Mouse (Mus musculus): Measurements from ENCODE around the gene Lrrc15.

Lrrc15 gene

GRCm38 (mm10) chr16:30282844-30283495 is at the start of gene Lrrc15:
Gene Lrrc15 (minus strand): TSS chr16:30283256.
- peak; percentile 40 for DNase-seq (ENCODE audit: low read depth, low spot score)

- peak; percentile 61 for DNase-seq (ENCODE audit: low read depth, low spot score)
Measured at GRCm38 (mm10) chr16:30314236-30314635, 31.2 kb upstream of the Lrrc15 start.

- no peak for DNase-seq (ENCODE audit: low read depth, low spot score)
Measured at GRCm38 (mm10) chr16:30310647-30311046, 27.6 kb upstream of the Lrrc15 start, which contains the start of gene Gp5. Gene Gp5 (minus strand): TSS chr16:30310779.

- no peak for DNase-seq (ENCODE audit: low read depth, low spot score)
Measured at GRCm38 (mm10) chr16:30310171-30310515, 27.1 kb upstream of the Lrrc15 start.

- DNase-seq (ENCODE audit: low read depth, low spot score) = peak; percentile 33
Measured at GRCm38 (mm10) chr16:30309395-30310170, 26.5 kb upstream of the Lrrc15 start.

GRCm38 (mm10) chr16:30308616-30309394 is 25.7 kb upstream of the Lrrc15 start:
- peak; percentile 51 for DNase-seq (ENCODE audit: low read depth, low spot score)

GRCm38 (mm10) chr16:30307961-30308615 is 25.0 kb upstream of the Lrrc15 start:
- no peak for DNase-seq (ENCODE audit: low read depth, low spot score)

GRCm38 (mm10) chr16:30307306-30307705 is 24.2 kb upstream of the Lrrc15 start:
- DNase-seq (ENCODE audit: low read depth, low spot score) = no peak

- DNase-seq (ENCODE audit: low read depth, low spot score) = no peak
Measured at GRCm38 (mm10) chr16:30306102-30306501, 23.0 kb upstream of the Lrrc15 start.

GRCm38 (mm10) chr16:30304236-30304635 is 21.2 kb upstream of the Lrrc15 start:
- DNase-seq (ENCODE audit: low read depth, low spot score) = no peak

GRCm38 (mm10) chr16:30303411-30303810 is 20.4 kb upstream of the Lrrc15 start:
- DNase-seq (ENCODE audit: low read depth, low spot score) = no peak

GRCm38 (mm10) chr16:30302686-30303085 is 19.6 kb upstream of the Lrrc15 start:
- DNase-seq (ENCODE audit: low read depth, low spot score) = no peak

GRCm38 (mm10) chr16:30299711-30300277 is 16.7 kb upstream of the Lrrc15 start:
- no peak for DNase-seq (ENCODE audit: low read depth, low spot score)

GRCm38 (mm10) chr16:30297450-30297849 is 14.4 kb upstream of the Lrrc15 start:
- no peak for DNase-seq (ENCODE audit: low read depth, low spot score)

- no peak for DNase-seq (ENCODE audit: low read depth, low spot score)
Measured at GRCm38 (mm10) chr16:30296601-30297275, 13.7 kb upstream of the Lrrc15 start.

- DNase-seq (ENCODE audit: low read depth, low spot score) = no peak
Measured at GRCm38 (mm10) chr16:30295106-30295505, 12.1 kb upstream of the Lrrc15 start.

- DNase-seq (ENCODE audit: low read depth, low spot score) = no peak
Measured at GRCm38 (mm10) chr16:30290436-30290835, 7.4 kb upstream of the Lrrc15 start.

GRCm38 (mm10) chr16:30285701-30286100 is 2.6 kb upstream of the Lrrc15 start:
- DNase-seq (ENCODE audit: low read depth, low spot score) = no peak

GRCm38 (mm10) chr16:30283743-30284337 is 784 bp upstream of the Lrrc15 start:
- DNase-seq (ENCODE audit: low read depth, low spot score) = peak; percentile 77

- DNase-seq (ENCODE audit: low read depth, low spot score) = peak; percentile 54
Measured at GRCm38 (mm10) chr16:30280676-30281297, 2.3 kb downstream of the Lrrc15 start.

Measured in forelimb bud, embryonic 11.5 days (tissue).